Mouse (Mus musculus) inflammation-experienced regulatory T-cells, adult 6 months (primary cell): ENCODE measurements around the gene Fam172a. TPM values are rescaled to one million over a fixed set of nuclear protein-coding genes. Genes with fewer than 3 reads are reported as not detected.
"Not testable (repeated sequence)": the region's sequence is repeated elsewhere in the genome, so short reads cannot be mapped to it uniquely, and the experiment has no call there.

ENCODE experiments used
- ATAC-seq: one replicate; pipeline ENCODE4 v1.8.0; 2017
- polyA plus RNA-seq, 3 experiments: library from polyadenylated mRNA; unstranded; fragments of 100-300 nt; shearing (Covaris generic); gene quantifications; one replicate each; pipeline ENCODE4 v1.2.1; 2017

Gene Fam172a
- 10 to 100 TPM; 29.0 to 39.3 (median 29.8) TPM for polyA plus RNA-seq

DNA sequence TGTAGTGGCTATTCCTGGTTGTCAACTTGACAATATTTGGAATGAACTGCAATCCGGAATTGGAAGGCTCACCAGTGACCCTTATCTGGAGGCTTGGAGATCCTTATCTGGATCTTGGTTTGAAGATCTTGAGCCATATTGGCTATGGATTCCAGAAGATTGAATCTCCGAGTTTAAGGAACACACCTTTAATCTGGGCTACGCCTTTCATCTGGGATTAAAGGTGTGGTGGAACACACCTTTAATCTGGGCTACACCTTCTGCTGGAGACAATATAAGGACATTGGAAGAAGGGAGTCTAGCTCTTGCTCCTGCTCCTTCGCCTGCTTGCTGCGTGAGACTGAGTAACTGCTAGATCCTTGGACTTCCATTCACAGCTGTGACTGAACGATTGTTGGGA, at the start of gene Fam172a:
Fam172a (plus strand) TSS at position 301 of the 400 bp plus-strand sequence.
- ATAC-seq: not testable (repeated sequence)

DNA sequence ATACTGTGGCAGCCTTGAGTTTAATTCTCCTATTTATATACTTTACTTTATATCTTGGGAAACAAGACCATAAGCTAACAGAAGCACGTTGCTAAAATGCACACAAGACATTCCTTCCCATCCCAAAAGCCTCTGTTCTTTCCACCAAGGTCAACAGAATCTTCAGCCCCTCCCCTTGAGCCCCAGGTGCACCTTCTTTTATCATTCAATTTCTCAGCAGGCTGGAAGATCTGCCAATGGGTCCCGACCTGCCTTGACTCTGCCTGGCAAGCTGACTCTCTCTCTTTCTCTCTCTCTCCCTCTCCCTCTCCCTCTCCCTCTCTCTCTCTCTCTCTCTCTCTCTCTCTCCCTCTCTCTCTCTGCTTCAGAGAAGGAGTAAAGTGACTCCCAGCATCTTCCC, 13.2 kb upstream of the Fam172a start:
- no peak for ATAC-seq

DNA sequence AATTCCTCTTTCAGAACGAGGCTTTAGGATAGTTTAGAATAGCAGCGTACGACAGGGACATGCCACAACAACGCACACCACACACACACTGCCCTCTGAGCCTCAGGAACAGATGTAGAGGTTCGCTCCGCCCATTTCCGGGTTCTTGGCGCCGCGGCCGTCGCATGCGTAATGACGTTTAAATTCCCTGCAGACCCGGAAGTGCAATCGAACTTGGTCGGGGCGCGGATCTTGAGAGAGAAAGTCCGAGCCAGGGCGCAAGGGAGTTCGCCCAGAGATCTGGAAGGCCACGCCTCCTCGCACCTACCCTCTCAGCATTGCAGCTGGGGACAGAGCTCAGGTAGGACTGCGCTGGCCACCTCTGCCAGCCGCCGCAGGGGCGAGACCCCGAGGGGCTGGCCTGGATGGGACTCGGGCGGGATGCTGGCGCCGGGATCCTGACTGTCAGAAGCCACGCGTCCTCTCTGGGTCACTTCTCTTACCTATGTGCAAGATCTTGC, 6.7 kb downstream of the Fam172a start:
- ATAC-seq: peak; percentile 99

GRCm38 (mm10) chr13:77717499-77717898, 15.7 kb downstream of the Fam172a start:
- no peak for ATAC-seq

- no peak for ATAC-seq
Measured at GRCm38 (mm10) chr13:77742822-77743221, 41.0 kb downstream of the Fam172a start.

DNA sequence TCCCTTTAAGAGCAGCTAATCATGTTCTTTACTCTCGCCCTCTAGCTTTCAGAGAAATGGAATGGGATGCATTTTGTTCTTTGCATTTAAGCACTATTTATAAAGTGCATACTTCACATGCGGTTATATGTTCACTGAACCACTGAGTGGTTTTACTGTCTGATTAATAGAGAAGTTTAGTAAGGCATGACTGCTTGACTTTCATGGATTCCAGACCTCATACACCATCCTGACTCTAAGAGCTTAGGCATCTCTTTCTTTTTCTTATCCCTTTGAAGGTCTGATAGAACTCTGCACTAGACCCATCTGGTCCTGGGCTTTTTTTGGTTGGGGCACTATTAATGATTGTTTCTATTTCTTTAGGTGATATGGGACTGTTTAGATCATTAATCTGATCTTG, 75.8 kb downstream of the Fam172a start:
- ATAC-seq: no peak

GRCm38 (mm10) chr13:77807341-77807740, 105.5 kb downstream of the Fam172a start:
- not testable (repeated sequence) for ATAC-seq

- ATAC-seq: no peak
Measured at GRCm38 (mm10) chr13:77810449-77810848, 108.6 kb downstream of the Fam172a start.

GRCm38 (mm10) chr13:77826138-77826537, 124.3 kb downstream of the Fam172a start:
- no peak for ATAC-seq

- no peak for ATAC-seq
Measured at GRCm38 (mm10) chr13:77843017-77843654, 141.3 kb downstream of the Fam172a start.

DNA sequence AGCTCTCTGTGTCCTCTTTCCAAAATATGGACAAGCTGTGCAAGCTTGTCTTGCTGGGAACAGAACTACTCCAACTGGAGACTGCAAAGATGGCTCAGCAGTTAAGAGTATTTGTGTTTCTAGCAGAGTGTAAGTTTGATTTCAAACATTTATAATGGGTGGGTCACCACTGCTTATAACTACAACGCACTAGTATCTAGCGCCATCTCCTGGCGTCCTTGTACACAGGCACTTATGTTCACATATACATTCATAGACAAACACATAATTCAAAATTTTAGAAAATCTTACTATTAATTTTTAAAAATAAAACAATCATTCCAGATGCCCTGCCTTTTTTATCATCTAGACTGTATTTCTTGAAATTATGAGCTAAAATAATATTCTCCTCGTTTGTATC, 147.0 kb downstream of the Fam172a start:
- ATAC-seq: no peak

DNA sequence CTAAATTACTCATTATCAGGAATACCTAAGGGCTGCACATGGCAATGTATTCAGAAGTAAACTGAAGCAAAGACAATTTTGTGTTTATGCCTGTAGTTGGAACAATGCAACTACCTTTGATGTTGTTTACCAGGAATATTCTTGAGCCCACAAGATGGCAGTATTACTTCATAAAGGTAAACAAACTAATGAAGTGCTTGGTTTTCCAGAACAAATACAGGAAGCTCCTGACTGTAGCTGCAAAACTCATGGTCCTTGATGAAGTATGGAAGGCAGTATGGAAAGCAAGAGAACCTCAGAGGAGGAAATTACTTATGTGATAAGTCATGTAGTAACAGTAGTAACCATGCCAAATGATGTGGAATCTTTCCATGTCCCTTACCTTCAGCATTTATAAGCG, 163.0 kb downstream of the Fam172a start:
- ATAC-seq: no peak

DNA sequence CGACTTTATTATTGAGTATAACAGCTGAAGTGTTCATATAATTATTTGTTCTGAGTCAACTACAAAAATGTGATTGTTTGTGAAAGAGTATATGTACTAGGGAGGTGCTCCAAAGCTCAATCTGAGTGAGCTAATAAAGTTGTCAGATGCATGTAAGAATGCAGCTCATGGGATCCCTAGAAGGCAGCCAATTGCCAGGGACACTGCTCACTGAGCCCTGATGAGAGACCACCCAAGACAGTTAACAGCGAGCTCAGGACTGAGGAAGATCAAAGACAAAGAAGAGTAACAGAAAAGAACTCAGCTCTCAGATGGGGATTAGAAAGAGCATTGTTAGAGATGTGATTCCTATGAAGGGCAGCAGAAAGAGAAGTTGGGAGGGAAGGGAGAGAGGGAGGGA, 166.5 kb downstream of the Fam172a start:
- ATAC-seq: no peak

GRCm38 (mm10) chr13:77878120-77878519, 176.3 kb downstream of the Fam172a start:
- ATAC-seq: no peak

DNA sequence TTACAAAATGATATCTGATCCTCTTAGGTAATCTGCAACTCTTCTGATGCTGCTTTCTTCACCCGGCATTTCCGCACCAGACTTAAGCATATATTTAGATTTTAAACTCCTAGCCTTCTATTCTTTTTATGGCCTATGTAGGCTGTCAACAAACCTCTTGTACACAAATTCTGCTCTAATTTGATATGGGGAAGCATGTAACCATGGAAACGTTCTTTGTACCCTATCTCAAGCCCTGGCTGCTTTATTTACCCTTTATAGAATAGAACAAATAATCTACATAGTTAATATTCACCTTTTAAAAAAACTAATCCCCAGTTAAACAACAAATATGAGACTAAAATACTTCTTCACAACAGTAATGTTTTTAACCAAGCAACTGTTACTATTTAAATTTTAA, 176.7 kb downstream of the Fam172a start:
- no peak for ATAC-seq

DNA sequence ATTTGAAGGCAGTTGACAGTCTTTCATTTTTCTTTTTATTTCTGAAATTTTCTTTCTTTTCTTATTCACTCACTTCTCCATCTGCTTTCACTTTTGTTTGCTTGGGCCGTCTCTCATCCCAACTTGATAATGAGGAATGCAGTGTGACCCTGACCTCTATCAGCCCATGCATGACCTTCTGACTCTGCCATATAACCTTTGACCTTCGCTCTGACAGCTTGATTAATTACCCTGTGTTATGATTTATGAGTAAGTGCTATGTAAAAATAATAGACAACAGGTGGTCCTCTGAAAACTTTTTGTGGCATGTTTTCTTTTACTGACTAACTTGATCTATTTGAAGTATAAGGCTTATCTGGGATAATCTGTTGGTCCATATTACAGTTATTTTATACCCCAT, 195.8 kb downstream of the Fam172a start:
- no peak for ATAC-seq

- no peak for ATAC-seq
Measured at GRCm38 (mm10) chr13:77898066-77898796, 196.4 kb downstream of the Fam172a start.

DNA sequence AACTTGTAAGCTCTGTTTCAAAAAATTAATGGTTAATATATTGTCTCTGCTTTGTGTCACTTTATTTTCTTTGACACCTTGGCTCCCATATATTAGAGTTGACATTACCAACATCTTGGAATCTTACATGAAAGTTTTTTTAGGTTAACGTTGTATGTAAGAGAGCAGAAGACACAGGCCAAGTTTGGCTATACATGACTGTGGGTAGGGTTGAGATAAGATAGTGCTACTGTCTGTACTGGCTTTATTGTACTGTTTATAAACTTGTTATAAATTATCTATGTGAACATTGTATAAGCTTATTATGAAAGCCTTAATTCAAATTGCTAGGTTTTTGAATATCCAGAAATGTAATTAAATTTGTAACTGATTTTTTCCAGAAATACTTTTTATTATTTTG, 197.9 kb downstream of the Fam172a start:
- no peak for ATAC-seq

DNA sequence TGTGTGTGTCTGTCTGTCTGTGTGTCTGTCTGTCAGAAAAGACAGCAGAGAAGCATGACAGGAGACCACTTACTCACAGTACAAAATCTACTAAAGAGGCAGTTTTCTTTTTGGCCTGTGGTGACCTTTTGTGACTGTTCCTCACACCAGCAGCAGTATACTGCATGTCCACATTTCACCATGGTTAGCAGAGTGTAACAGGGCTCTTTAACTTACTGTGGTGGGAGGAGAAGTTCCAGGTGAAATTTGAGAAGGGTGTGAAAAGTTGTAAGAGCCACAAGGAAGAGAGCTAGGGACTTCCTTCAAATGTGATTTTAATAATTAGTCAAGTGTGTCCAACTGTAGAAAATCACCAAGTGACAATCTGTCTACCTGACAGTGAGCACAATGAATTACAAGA, 199.0 kb downstream of the Fam172a start:
- no peak for ATAC-seq

DNA sequence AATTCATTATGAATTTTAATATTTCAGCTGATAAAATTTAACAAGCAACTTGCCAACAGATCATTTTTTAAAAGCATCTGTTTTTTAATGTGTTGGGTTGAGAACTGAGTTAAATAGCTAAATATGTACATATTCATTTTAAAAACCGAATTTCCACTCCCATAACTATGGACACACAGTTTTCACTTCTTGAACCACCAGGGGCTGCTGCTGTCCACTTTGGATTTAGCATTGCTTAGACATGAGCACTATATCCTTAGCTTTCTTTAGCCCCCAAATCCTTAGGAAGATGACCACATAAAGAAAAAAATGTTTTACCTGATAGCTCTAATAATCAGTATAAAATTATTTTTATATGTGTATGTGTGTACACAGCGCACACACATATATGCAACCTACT, 207.4 kb downstream of the Fam172a start:
- ATAC-seq: no peak

GRCm38 (mm10) chr13:77922834-77923233, 221.0 kb downstream of the Fam172a start:
- ATAC-seq: no peak

DNA sequence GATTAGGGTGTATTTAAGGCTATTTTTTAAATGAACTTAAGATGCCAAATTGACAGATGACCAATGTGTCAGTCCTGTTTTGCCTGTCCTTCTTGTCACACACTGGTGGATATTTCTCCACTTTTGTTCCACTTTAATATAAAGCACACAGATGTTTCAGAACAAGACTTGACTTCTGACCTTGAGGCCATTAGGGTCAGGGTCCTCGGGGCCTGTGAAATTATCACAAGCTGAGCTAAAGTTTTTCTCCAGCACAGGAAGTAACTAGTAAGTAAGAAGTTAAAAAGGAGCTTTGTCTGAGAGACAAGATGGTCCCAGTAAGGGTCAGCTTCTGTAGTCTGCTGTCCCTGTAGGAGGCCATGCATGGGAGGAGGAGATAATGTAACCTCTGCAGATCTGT, 255.8 kb downstream of the Fam172a start:
- ATAC-seq: no peak

DNA sequence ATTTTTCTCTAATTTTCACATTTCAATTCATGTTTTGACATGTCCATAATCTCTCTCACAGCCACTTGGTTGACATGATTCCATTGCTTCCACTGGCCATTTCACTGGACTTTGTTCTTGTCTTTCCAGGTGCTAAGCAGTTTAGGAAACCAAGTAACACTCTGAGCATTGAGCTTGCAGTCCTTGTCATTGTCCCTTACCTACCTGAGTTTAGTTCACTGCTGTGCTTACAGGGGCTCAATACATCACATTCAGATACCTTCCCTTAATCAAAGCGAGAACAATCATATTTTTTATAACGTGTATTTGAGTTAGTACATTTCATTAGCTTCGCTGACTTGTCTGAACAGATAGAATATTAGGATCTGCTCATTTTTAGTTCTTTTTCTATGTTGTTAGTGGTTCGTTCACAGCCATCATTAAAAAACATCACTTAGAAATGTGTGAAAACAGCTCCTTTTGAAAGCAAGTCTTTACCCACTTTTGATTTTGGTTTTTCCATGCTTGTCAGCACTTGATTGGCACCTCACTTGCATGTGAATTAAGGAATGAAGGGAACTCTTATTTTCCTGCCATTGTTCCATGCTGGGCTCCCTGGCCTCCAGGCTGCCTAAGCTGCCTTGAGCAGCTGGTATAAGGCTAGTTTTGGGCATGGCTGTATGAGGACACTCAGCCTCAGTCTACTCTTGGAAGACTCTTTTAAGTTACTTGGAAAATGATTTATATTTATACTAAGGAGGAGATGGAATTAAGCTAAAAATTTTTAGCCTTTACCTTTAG, 257.9 kb downstream of the Fam172a start:
- ATAC-seq: no peak
